Mouse (Mus musculus) cerebellum, adult 2 months (tissue): ENCODE measurements around the gene Knl1. TPM values are rescaled to one million over a fixed set of nuclear protein-coding genes. Genes with fewer than 3 reads are reported as not detected.

Source experiments
- DNase-seq, 2 experiments: peaks; one replicate each; pipeline ENCODE4 v3.0.0; 2021
- H3K27ac ChIP-seq: fragments of 200-500 bp; 2 replicates; pipeline ENCODE4 v1.5.1; 2012; ENCODE audit warnings: low read length, control low read depth, inconsistent platforms; ENCODE audit not compliant: insufficient read depth
- H3K27me3 ChIP-seq: fragments of 200-500 bp; 2 replicates; pipeline ENCODE4 v1.6.1; 2012; ENCODE audit warnings: inconsistent platforms, mild to moderate bottlenecking, low read length, moderate library complexity; ENCODE audit not compliant: control insufficient read depth, insufficient read depth
- H3K4me1 ChIP-seq: fragments of 200-500 bp; 2 replicates; pipeline ENCODE4 v1.6.1; 2011; ENCODE audit warnings: low read length; ENCODE audit not compliant: control insufficient read depth, insufficient read depth
- H3K4me3 ChIP-seq: fragments of 200-500 bp; replicated peaks from 2 replicates; pipeline ENCODE3; 2011; ENCODE audit warnings: mild to moderate bottlenecking, low read depth, low read length, control low read depth; ENCODE audit not compliant: insufficient read depth
- CTCF ChIP-seq: fragments of 200-500 bp; IDR thresholded peaks from 2 replicates; pipeline ENCODE4 v1.5.1; 2011; ENCODE audit warnings: low read depth, mild to moderate bottlenecking, control low read depth, low read length, moderate library complexity, borderline replicate concordance; ENCODE audit not compliant: insufficient read depth
- POLR2A ChIP-seq: fragments of 200-500 bp; IDR thresholded peaks from 2 replicates; pipeline ENCODE4 v1.6.1; 2011; ENCODE audit warnings: low read length, control low read depth, borderline replicate concordance; ENCODE audit not compliant: insufficient read depth
- WGBS: fragments of 180-500 bp; shearing (Covaris S2); methylation state at CpG from one replicate; pipeline ENCODE4 v1.1.7; 2018; 5-methylcytosine and 5-hydroxymethylcytosine counted together
- polyA plus RNA-seq: library from polyadenylated mRNA; depleted of rRNA; stranded (reverse); fragments of >200 nt; gene quantifications from 2 replicates; pipeline ENCODE4 v1.2.3, GENCODE M21; 2012; rRNA removed

Knl1 gene
- polyA plus RNA-seq, 1 experiment, result 0.02 TPM

- no peak for TF ChIP-seq POLR2A
- TF ChIP-seq CTCF, result no peak
- 6% methylated on average over 20 of the region's 20 CpGs for WGBS
- DNase-seq, result no peak
- H3K27me3 ChIP-seq, result no peaks in the 10 kb centered on the region
- H3K4me3 ChIP-seq, result peak overlapping the region; percentile 85
- no peaks in the 10 kb centered on the region for H3K4me1 ChIP-seq
- H3K27ac ChIP-seq, result no peak overlapping the region
Measured at GRCm38 (mm10) chr2:119113121-119113925, 66.4 kb downstream of the Knl1 start.

DNA sequence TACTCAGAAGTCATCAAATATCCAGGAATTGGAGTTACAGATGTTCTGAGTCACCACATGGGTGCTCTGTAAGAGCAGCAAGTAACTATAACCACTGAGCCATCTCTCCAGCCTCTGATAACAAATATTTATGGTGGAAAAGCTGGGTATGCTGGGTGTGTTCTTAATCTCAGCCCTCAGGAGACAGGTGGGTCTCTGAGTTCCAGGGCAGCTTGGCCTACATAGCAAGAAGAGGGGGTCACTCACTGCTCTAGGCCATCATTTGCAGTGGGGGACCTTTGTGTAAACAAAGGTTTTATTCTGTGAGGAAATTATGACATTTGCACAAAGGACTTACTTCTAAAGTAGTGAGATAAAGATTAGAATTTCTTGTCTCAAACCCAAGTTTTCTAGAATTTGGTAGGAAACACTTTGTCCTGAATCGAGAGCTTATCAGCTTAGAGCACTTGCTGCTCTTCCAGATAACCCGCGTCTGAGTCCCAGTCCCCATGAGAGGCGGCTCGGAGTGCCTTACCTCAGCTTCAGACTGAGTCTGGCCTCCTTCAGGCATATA lies 89.5 kb downstream of the Knl1 start:
- WGBS, result 88% methylated on average over 5 of the region's 5 CpGs
- no peaks in the 10 kb centered on the region for H3K4me1 ChIP-seq
- no peak overlapping the region for H3K27ac ChIP-seq
- no peaks in the 10 kb centered on the region for H3K27me3 ChIP-seq
- no peak overlapping the region for H3K4me3 ChIP-seq
- TF ChIP-seq POLR2A (no peak), CTCF (no peak)
- DNase-seq, result no peak

DNA sequence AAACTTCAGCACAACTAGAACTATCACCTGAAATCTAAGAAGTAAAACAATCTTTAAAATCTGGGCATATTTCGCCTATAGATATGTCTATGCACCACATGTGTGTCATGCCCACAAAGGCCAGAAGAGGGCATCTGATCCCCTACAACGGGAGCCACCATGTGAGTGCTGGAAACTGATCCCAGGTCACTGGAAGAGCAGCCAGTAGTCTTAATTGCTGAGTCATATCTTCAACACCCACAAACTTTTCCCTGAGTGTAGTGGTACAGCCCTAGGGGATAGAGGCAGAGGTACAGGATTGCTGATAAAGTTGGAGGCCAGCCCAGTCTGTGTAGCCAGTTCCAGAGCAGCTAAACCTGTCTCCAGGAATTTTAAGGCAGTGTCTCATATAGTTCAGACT lies 98.3 kb downstream of the Knl1 start:
- 91% methylated on average over 2 of the region's 2 CpGs for WGBS
- H3K27ac ChIP-seq, result no peak overlapping the region
- DNase-seq, result no peak
- H3K4me1 ChIP-seq, result no peaks in the 10 kb centered on the region
- no peak overlapping the region for H3K4me3 ChIP-seq
- TF ChIP-seq CTCF (no peak), POLR2A (no peak)
- no peaks in the 10 kb centered on the region for H3K27me3 ChIP-seq

GRCm38 (mm10) chr2:119146435-119146834 lies 99.5 kb downstream of the Knl1 start:
- DNase-seq, result no peak
- Histone ChIP-seq H3K4me3 (no peak overlapping the region), H3K27ac (no peak overlapping the region), H3K4me1 (no peaks in the 10 kb centered on the region), H3K27me3 (no peaks in the 10 kb centered on the region)
- no peak for TF ChIP-seq CTCF
- TF ChIP-seq POLR2A, result no peak
- 87% methylated on average over 6 of the region's 6 CpGs for WGBS

DNA sequence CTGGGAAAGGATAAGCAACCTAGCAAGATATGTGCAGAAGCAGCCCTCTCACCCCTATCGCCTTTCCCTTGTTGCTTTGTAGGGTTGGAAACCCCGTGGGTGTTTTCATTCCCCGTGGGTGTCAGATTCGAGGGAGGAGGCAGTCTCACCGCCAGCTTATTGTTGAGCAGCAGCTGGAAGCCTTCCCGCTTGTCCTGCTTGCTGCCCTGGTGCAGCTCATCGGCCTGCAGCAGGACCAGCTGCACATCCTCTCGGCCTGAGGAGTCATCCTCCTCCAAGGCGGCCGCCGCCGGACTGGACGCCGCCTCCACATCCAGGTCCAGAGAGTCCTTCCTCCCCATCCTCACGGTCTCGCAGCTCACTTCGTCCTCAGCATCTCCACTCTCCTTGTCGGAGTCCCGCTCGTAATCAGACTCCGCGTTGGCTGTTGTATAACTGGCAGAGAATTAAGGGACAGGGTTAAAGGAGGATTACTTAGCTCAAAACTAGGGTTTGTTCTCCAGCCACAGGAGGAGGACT lies 100.3 kb downstream of the Knl1 start:
- Histone ChIP-seq H3K27ac (no peak overlapping the region), H3K27me3 (no peaks in the 10 kb centered on the region), H3K4me3 (no peak overlapping the region), H3K4me1 (no peaks in the 10 kb centered on the region)
- TF ChIP-seq POLR2A (no peak), CTCF (no peak)
- WGBS, result 77% methylated on average over 22 of the region's 22 CpGs
- DNase-seq, result no peak

- no peak overlapping the region for H3K4me3 ChIP-seq
- no peak for TF ChIP-seq CTCF
- no peaks in the 10 kb centered on the region for H3K27me3 ChIP-seq
- H3K27ac ChIP-seq, result no peak overlapping the region
- 91% methylated on average over 8 of the region's 8 CpGs for WGBS
- no peaks in the 10 kb centered on the region for H3K4me1 ChIP-seq
- DNase-seq, result no peak
Measured at GRCm38 (mm10) chr2:119147775-119148174, 100.9 kb downstream of the Knl1 start.

DNA sequence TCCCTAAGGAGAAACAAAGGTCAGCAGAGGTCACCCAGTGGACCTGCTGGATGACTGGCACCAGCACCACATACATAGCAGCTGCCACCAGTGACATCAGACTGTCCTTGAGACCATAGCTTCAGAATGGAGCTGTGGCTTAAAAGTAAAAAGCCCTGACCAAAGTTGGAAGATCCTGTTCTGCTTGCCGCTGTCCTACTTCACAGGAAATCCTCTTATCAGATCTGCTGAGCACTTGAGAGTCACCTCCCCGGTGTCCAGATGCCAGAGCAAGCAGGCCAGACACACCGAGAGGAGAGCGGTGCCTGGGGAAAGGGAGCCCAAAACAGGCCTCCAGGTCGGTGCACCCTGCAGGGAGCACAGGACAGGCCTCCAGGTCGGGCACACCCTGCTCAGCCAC lies 105.3 kb downstream of the Knl1 start:
- TF ChIP-seq POLR2A (no peak), CTCF (no peak)
- Histone ChIP-seq H3K4me1 (peaks cover 3% of the 10 kb centered on the region), H3K27ac (no peak overlapping the region), H3K27me3 (no peaks in the 10 kb centered on the region), H3K4me3 (no peak overlapping the region)
- no peak for DNase-seq
- WGBS, result 89% methylated on average over 6 of the region's 6 CpGs

DNA sequence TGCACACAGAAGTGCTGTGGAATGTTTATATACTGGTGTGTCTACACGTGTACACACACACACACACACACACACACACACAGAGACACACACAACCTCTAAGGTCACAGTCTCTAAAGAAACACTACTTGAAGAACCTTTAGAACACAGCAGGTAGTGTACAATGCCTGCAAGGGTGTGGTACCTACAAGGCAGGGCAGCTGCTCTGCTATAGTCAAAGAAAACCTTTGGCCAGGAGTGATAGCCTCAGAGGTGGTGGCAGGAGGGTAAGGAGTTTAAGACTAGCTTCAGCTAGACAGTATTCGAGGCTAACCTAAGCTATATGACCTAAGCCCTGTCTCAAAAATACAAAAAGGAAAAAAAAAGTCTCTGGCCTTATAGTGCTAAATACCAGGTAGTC lies 107.8 kb downstream of the Knl1 start:
- no peak for TF ChIP-seq CTCF
- no peak for TF ChIP-seq POLR2A
- H3K4me1 ChIP-seq, result peaks cover 3% of the 10 kb centered on the region
- H3K4me3 ChIP-seq, result no peak overlapping the region
- no peaks in the 10 kb centered on the region for H3K27me3 ChIP-seq
- 95% methylated on average over 2 of the region's 2 CpGs for WGBS
- DNase-seq, result no peak
- no peak overlapping the region for H3K27ac ChIP-seq

Other genes starting within 250 kb of the Knl1 start
- gene Knstrn, start 233.1 kb upstream of the Knl1 start, polyA plus RNA-seq, result 1.6 and 2.1 TPM in 2 replicates
- 128 and 134 TPM in 2 replicates for gene Ivd, start 185.2 kb upstream of the Knl1 start, polyA plus RNA-seq
- 16.6 and 16.7 TPM in 2 replicates for gene Bahd1, start 146.7 kb upstream of the Knl1 start, polyA plus RNA-seq
- gene Chst14, start 120.6 kb upstream of the Knl1 start, polyA plus RNA-seq, result 4.2 and 4.4 TPM in 2 replicates
- 33.0 and 34.3 TPM in 2 replicates for gene Ccdc32, start 17.7 kb upstream of the Knl1 start, polyA plus RNA-seq
- gene Rpusd2, start 12.3 kb upstream of the Knl1 start, polyA plus RNA-seq, result 5.5 and 6.2 TPM in 2 replicates
- 3.0 and 3.3 TPM in 2 replicates for gene Rad51, start 65.7 kb downstream of the Knl1 start, polyA plus RNA-seq
- gene Rmdn3, start 109.9 kb downstream of the Knl1 start, polyA plus RNA-seq, result 95.0 and 104 TPM in 2 replicates
- 7.5 and 9.6 TPM in 2 replicates for gene Gchfr, start 120.7 kb downstream of the Knl1 start, polyA plus RNA-seq
- gene Gm14137, start 127.4 kb downstream of the Knl1 start, polyA plus RNA-seq, result not detected in 2 replicates
- gene Zfyve19, start 161.5 kb downstream of the Knl1 start, polyA plus RNA-seq, result 62.7 and 65.6 TPM in 2 replicates
- 23.0 and 23.7 TPM in 2 replicates for gene Dnajc17, start 161.7 kb downstream of the Knl1 start, polyA plus RNA-seq
- gene Ppp1r14d, start 182.8 kb downstream of the Knl1 start, polyA plus RNA-seq, result not detected in 2 replicates
- 0.61 and 1.2 TPM in 2 replicates for gene Spint1, start 190.2 kb downstream of the Knl1 start, polyA plus RNA-seq
- gene Rhov, start 224.2 kb downstream of the Knl1 start, polyA plus RNA-seq, result 8.4 and 10.4 TPM in 2 replicates
- gene Vps18, start 241.6 kb downstream of the Knl1 start, polyA plus RNA-seq, result 37.8 and 38.8 TPM in 2 replicates